ENCODE assay signal across 14 mouse cellular contexts in the genomic region with DNA sequence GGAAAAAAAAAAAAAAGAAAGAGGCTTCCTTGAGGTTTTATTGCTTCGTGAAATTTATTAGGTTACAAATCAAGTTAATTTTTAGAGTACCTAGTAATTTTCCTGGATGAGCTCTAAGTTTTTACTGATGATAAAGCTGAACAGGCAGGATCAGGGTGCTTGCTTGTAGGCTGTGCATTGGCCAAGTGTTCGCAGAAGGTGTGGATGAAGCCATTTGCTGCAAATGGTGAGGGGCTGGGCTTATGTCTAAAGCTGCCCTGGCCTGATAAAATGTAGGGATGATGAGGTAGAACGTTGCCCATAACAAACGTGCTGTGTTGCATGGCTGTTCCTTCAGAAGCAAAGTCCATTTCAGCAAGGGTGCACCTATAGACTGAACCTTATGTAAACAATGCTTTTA.
DNase-seq lines count a peak whose midpoint lies in the region; ATAC-seq and TF ChIP-seq lines count a peak whose summit lies in the region.
"Had no signal": no experiment of that assay in that cellular context is flagged by ENCODE, and none has a peak within 500 bp of the region (broad histone marks: within the 10 kb centered on the region; RNA-seq: fewer than 3 reads in every experiment).

No protein-coding gene starts in this region.

- no peak overlapping the region for H3K9ac ChIP-seq in hindbrain, postnatal 0 days (replicated peaks; ENCODE audit: low read length)
- no peak overlapping the region for H3K9ac ChIP-seq in hindbrain, embryonic 16.5 days (ENCODE audit: low read depth, low read length)
- H3K9ac ChIP-seq in midbrain, embryonic 14.5 days (replicated peaks; ENCODE audit: low read length) = no peak overlapping the region
- H3K9ac ChIP-seq in midbrain, embryonic 16.5 days (ENCODE audit: low read depth, low read length) = no peak overlapping the region
- H3K9ac ChIP-seq in embryonic facial prominence, embryonic 14.5 days (ENCODE audit: low read depth, low read length) = no peak overlapping the region
- no peak overlapping the region for H3K9ac ChIP-seq in limb, embryonic 15.5 days

- no peak for ATAC-seq in hindbrain, postnatal 0 days
- no peak for ATAC-seq in hindbrain, embryonic 16.5 days
- no peak for ATAC-seq in midbrain, embryonic 14.5 days (ENCODE audit: low FRiP score, low TSS enrichment)
- ATAC-seq in midbrain, embryonic 16.5 days = no peak
- ATAC-seq in embryonic facial prominence, embryonic 14.5 days (ENCODE audit: low read depth) = no peak
- ATAC-seq in limb, embryonic 15.5 days (ENCODE audit: insufficient number of reproducible peaks, low FRiP score, low TSS enrichment, low read depth) = no peak

- H3K9me3 ChIP-seq in hindbrain, postnatal 0 days (ENCODE audit: low read length) = no peaks in the 10 kb centered on the region
- no peaks in the 10 kb centered on the region for H3K9me3 ChIP-seq in hindbrain, embryonic 16.5 days (ENCODE audit: control insufficient read depth, low read length)
- no peaks in the 10 kb centered on the region for H3K9me3 ChIP-seq in midbrain, embryonic 14.5 days (ENCODE audit: control insufficient read depth, low read length)
- H3K9me3 ChIP-seq in midbrain, embryonic 16.5 days (replicated peaks; ENCODE audit: control insufficient read depth, low read length, poor library complexity, severe bottlenecking) = no peaks in the 10 kb centered on the region
- H3K9me3 ChIP-seq in embryonic facial prominence, embryonic 14.5 days (ENCODE audit: control insufficient read depth, low read length) = no peaks in the 10 kb centered on the region
- no peaks in the 10 kb centered on the region for H3K9me3 ChIP-seq in limb, embryonic 15.5 days

- H3K36me3 ChIP-seq in hindbrain, postnatal 0 days (ENCODE audit: insufficient read depth, low read length) = no peaks in the 10 kb centered on the region
- no peaks in the 10 kb centered on the region for H3K36me3 ChIP-seq in hindbrain, embryonic 16.5 days (ENCODE audit: control insufficient read depth, insufficient read depth, low read length)
- no peaks in the 10 kb centered on the region for H3K36me3 ChIP-seq in midbrain, embryonic 14.5 days (ENCODE audit: control insufficient read depth, insufficient read depth, low read length)
- no peaks in the 10 kb centered on the region for H3K36me3 ChIP-seq in midbrain, embryonic 16.5 days (ENCODE audit: control insufficient read depth, insufficient read depth, low read length)
- no peaks in the 10 kb centered on the region for H3K36me3 ChIP-seq in embryonic facial prominence, embryonic 14.5 days (ENCODE audit: control insufficient read depth, insufficient read depth, low read length)
- no peaks in the 10 kb centered on the region for H3K36me3 ChIP-seq in limb, embryonic 15.5 days
- H3K36me3 ChIP-seq: G1E had no signal

- intact Hi-C loops in left cerebral cortex, adult 2 months (cut with DNase I) = no loop called here

- H3K27ac ChIP-seq in hindbrain, postnatal 0 days = no peak overlapping the region
- H3K27ac ChIP-seq in hindbrain, embryonic 16.5 days (ENCODE audit: low read depth, low read length) = no peak overlapping the region
- no peak overlapping the region for H3K27ac ChIP-seq in midbrain, embryonic 14.5 days (replicated peaks; ENCODE audit: low read depth, low read length)
- no peak overlapping the region for H3K27ac ChIP-seq in midbrain, embryonic 16.5 days (ENCODE audit: low read length)
- no peak overlapping the region for H3K27ac ChIP-seq in embryonic facial prominence, embryonic 14.5 days (replicated peaks; ENCODE audit: low read depth, low read length)
- no peak overlapping the region for H3K27ac ChIP-seq in limb, embryonic 15.5 days
- H3K27ac ChIP-seq in left cerebral cortex, adult 2 months = no peak overlapping the region

- no peaks in the 10 kb centered on the region for H3K27me3 ChIP-seq in hindbrain, postnatal 0 days (ENCODE audit: insufficient read depth, low read length)
- H3K27me3 ChIP-seq in hindbrain, embryonic 16.5 days (replicated peaks; ENCODE audit: control insufficient read depth, insufficient read depth, low read length) = no peaks in the 10 kb centered on the region
- H3K27me3 ChIP-seq in midbrain, embryonic 14.5 days (ENCODE audit: control insufficient read depth, insufficient read depth, low read length) = no peaks in the 10 kb centered on the region
- H3K27me3 ChIP-seq in midbrain, embryonic 16.5 days (ENCODE audit: control insufficient read depth, insufficient read depth, low read depth, low read length) = no peaks in the 10 kb centered on the region
- no peaks in the 10 kb centered on the region for H3K27me3 ChIP-seq in embryonic facial prominence, embryonic 14.5 days (replicated peaks; ENCODE audit: control insufficient read depth, insufficient read depth, low read length)
- no peaks in the 10 kb centered on the region for H3K27me3 ChIP-seq in limb, embryonic 15.5 days

- DNase-seq in hindbrain, postnatal 0 days (ENCODE audit: low spot score) = no peak
- DNase-seq in midbrain, embryonic 14.5 days = peak; percentile 7
- no peak for DNase-seq in embryonic facial prominence, embryonic 14.5 days (ENCODE audit: low spot score)
- DNase-seq in left cerebral cortex, adult 2 months (ENCODE audit: extremely low spot score in 1 of 2, low spot score in 2 of 2) = no peak
- DNase-seq: cerebellum, postnatal 25 days; heart, postnatal 10 days; kidney, postnatal 25 days; lung, adult 2 months; right cerebral cortex, postnatal 14 days; thymus, adult 18-20 months had no signal

- WGBS in hindbrain, postnatal 0 days = 66% methylated on average over 4 of the region's 4 CpGs
- 62% methylated on average over 4 of the region's 4 CpGs for WGBS in hindbrain, embryonic 16.5 days
- 60% methylated on average over 4 of the region's 4 CpGs for WGBS in midbrain, embryonic 14.5 days
- 60% methylated on average over 4 of the region's 4 CpGs for WGBS in midbrain, embryonic 16.5 days
- WGBS in embryonic facial prominence, embryonic 14.5 days = 46% methylated on average over 4 of the region's 4 CpGs
- 9% methylated on average over 4 of the region's 4 CpGs for WGBS in limb, embryonic 15.5 days

- no peaks in the 10 kb centered on the region for H3K4me1 ChIP-seq in hindbrain, postnatal 0 days (ENCODE audit: insufficient read depth, low read length)
- no peaks in the 10 kb centered on the region; the same call in 1 of the 2 replicates for H3K4me1 ChIP-seq in hindbrain, embryonic 16.5 days (ENCODE audit: control insufficient read depth, insufficient read depth, low read depth, low read length)
- H3K4me1 ChIP-seq in midbrain, embryonic 14.5 days (ENCODE audit: control insufficient read depth, insufficient read depth, low read length) = peaks cover 11% of the 10 kb centered on the region; the same call in 1 of the 2 replicates
- peaks cover 6% of the 10 kb centered on the region; the same call in 1 of the 2 replicates for H3K4me1 ChIP-seq in midbrain, embryonic 16.5 days (ENCODE audit: control insufficient read depth, insufficient read depth, low read length)
- H3K4me1 ChIP-seq in embryonic facial prominence, embryonic 14.5 days (ENCODE audit: control insufficient read depth, insufficient read depth, low read length) = peaks cover 23% of the 10 kb centered on the region
- peaks cover 10% of the 10 kb centered on the region; the same call in 1 of the 2 replicates for H3K4me1 ChIP-seq in limb, embryonic 15.5 days

- peak overlapping the region; percentile 42 for H3K4me2 ChIP-seq in hindbrain, postnatal 0 days (ENCODE audit: low read depth, low read length)
- no peak overlapping the region for H3K4me2 ChIP-seq in hindbrain, embryonic 16.5 days (ENCODE audit: low read length)
- H3K4me2 ChIP-seq in midbrain, embryonic 14.5 days (ENCODE audit: low read length) = peak overlapping the region; percentile 41
- H3K4me2 ChIP-seq in midbrain, embryonic 16.5 days (ENCODE audit: low read length) = no peak overlapping the region
- H3K4me2 ChIP-seq in embryonic facial prominence, embryonic 14.5 days (ENCODE audit: low read depth, low read length) = peak overlapping the region; percentile 41; the same call in 1 of the 2 replicates
- H3K4me2 ChIP-seq in limb, embryonic 15.5 days = peak overlapping the region; percentile 40; the same call in 1 of the 2 replicates

- H3K4me3 ChIP-seq in hindbrain, postnatal 0 days (ENCODE audit: low read length) = no peak overlapping the region
- no peak overlapping the region for H3K4me3 ChIP-seq in hindbrain, embryonic 16.5 days (ENCODE audit: low read length)
- no peak overlapping the region for H3K4me3 ChIP-seq in midbrain, embryonic 14.5 days (replicated peaks; ENCODE audit: low read depth, low read length)
- H3K4me3 ChIP-seq in midbrain, embryonic 16.5 days (ENCODE audit: low read depth, low read length) = no peak overlapping the region
- no peak overlapping the region for H3K4me3 ChIP-seq in embryonic facial prominence, embryonic 14.5 days (ENCODE audit: low read depth, low read length)
- no peak overlapping the region for H3K4me3 ChIP-seq in limb, embryonic 15.5 days
- no peak overlapping the region for H3K4me3 ChIP-seq in left cerebral cortex, adult 2 months

- TF ChIP-seq CTCF in hindbrain, postnatal 0 days (IDR thresholded peaks at IDR 0.05; ENCODE audit: low read depth) = no peak
- TF ChIP-seq CTCF in left cerebral cortex, adult 2 months (IDR thresholded peaks at IDR 0.05) = no peak

Comparison
In these comparisons a context has a peak if more than half of its experiments do, and no peak if none do; other contexts are left out.
1. H3K4me2 ChIP-seq: peak in hindbrain, postnatal 0 days (single experiment), midbrain, embryonic 14.5 days (single experiment), embryonic facial prominence, embryonic 14.5 days (single experiment) and limb, embryonic 15.5 days (single experiment); none in hindbrain, embryonic 16.5 days (single experiment) and midbrain, embryonic 16.5 days (single experiment).